Mouse (Mus musculus) megakaryocyte, embryonic 14.5 days (primary cell): ENCODE measurements around the gene Ybx2.

Source experiments
- FLI1 ChIP-seq: IDR thresholded peaks from 2 replicates; pipeline ENCODE4 v1.6.1; 2012; ENCODE audit warnings: low read length, inconsistent platforms, mixed read lengths
- GATA1 ChIP-seq: IDR thresholded peaks from 3 replicates; pipeline ENCODE4 v1.6.1; 2012; ENCODE audit warnings: mixed read lengths, low read length, inconsistent platforms, borderline replicate concordance

- TF ChIP-seq GATA1 (no peak), FLI1 (no peak)
Observed at GRCm38 (mm10) chr11:69982877-69983276, 47.3 kb downstream of the Ybx2 start.
